Mouse (Mus musculus): ENCODE measurements around the gene Abhd11. TPM values are rescaled to one million over a fixed set of nuclear protein-coding genes. Genes with fewer than 3 reads are reported as not detected.
"Not testable (repeated sequence)": the region's sequence is repeated elsewhere in the genome, so short reads cannot be mapped to it uniquely, and the experiment has no call there.

Gene Abhd11
- polyA plus RNA-seq, 1 experiment = 91.8 TPM

DNA sequence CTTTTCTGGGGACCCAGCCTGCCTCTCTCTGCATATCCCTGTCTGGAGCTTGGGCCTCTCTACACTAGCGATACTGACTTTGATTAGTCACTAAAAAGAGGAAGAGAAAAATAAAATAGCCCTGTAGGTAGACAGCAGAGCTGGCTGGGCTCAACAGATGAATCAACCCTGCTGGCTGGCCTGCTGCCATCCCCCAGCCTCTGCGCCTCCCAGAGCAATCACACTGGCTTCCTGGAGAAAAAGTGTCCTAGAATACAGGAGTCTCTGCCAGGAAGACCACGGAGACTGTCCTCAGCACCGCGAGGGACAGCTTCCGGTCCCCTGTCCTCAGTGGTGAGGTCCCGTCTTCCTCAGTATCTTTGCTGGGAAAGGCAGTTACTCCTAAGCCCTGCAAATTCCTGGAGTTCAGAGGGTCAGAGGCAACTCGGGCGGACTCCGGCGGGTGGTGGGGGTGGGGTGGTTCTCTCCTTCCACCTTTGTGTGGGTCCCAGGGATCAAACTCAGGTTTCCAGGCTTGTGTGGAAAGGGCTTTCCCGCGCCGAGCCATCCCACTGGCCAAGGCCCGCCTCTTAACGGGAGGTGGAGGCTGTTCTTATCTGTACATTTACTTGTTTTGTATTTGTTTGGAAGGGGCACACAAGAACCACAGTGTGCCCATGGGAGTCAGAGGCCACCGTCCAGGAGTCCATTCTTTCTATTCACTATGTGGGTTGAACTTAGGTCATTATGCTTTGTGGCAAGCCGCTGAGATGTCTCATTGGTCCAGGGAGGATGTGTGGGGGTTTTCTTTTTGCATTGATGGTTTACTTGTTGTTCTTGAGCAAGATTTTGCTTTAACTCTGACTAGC, 20.3 kb downstream of the Abhd11 start:
- no peak overlapping the region for H3K4me3 ChIP-seq (ENCODE audit: insufficient read depth, low read depth, low read length)

DNA sequence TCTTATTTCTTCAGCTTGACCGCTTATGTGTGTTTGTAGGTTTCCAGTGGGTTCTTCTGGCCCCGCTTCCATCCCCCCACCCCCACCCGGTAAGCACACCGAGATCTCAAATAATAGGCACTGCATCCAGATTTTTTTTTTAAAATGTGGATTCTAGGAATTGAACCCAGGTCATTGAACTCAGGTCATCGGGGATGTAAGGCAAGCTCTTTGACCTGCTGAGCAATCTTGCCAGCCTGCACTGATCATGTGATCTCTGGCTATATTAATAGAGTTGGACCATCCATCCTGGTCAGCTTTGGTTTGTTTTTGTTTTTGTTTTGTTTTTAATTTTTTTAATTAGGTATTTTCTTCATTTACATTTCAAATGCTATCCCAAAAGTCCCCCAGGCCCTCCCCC, 23.6 kb downstream of the Abhd11 start:
- Histone ChIP-seq H3K27ac (replicated peaks; ENCODE audit: low read depth, low read length) (no peak overlapping the region), H3K4me3 (ENCODE audit: insufficient read depth, low read depth, low read length) (no peak overlapping the region), H3K4me1 (ENCODE audit: control insufficient read depth, insufficient read depth, insufficient read length, low read length) (peaks cover 7% of the 10 kb centered on the region)

More for the DNA sequence above, 20.3 kb downstream of the Abhd11 start:
- Histone ChIP-seq H3K27ac (replicated peaks; ENCODE audit: low read depth, low read length) (no peak overlapping the region), H3K4me1 (ENCODE audit: control insufficient read depth, insufficient read depth, insufficient read length, low read length) (peaks cover 10% of the 10 kb centered on the region)

DNA sequence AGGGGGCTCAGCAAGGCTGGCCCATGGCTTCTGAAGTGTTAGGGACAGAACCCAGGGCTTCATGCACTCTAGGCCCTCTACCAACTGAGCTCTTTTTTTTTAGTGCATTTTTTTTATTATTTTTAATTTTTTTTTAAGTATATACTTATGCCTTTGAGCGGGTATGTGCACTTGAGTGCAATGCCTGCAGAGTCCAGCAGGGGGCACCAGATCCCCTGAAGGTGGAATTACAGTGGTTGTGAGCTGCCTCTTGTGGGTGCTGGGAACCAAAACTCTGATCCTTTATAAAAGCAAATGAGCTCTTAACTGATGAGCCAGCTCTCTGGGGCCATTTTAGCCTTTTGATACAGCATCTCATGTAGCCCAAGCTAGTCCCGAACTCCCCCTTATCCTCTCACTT, 25.6 kb downstream of the Abhd11 start:
- Histone ChIP-seq H3K4me1 (ENCODE audit: control insufficient read depth, insufficient read depth, insufficient read length, low read length) (no peaks in the 10 kb centered on the region; the same call in 1 of the 2 replicates), H3K4me3 (ENCODE audit: insufficient read depth, low read depth, low read length) (no peak overlapping the region), H3K27ac (replicated peaks; ENCODE audit: low read depth, low read length) (no peak overlapping the region)

DNA sequence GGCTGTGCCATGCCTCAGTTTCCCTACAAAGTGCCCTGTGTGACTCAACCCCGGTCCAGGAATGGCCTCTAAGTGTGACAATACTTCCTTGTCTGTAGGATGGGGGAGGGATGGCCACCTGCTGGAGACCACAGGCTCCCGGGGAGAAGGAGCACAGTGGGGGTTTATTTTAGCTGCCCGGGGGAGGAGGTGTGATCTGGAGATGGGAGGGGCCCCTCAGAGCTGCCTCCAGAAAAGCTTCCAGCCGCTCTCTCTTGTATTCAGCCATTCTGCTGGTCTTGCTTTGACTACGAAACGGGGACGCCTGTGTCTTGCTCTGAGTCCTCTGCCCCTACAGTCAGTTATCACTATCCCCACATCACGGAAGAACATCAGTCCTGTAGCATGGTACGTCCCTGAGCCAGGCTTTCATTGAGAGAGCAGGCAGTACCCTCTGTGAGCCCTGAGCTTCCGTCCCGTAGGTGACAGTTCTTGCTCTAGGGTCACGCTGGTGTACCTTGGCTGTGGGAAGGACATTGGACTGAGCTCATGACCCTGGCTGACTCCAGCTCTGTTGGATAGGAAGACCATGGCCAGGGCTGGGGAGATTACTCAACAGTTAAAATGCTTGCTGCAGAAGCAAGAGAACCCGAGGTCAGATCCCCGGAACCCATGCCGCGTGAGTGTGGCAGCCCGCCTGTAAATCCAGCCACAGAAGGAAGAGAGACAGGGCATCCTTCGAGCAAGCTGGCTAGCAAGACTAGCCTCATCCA, 26.8 kb downstream of the Abhd11 start:
- no peaks in the 10 kb centered on the region; the same call in 1 of the 2 replicates for H3K4me1 ChIP-seq (ENCODE audit: control insufficient read depth, insufficient read depth, insufficient read length, low read length)
- H3K4me3 ChIP-seq (ENCODE audit: insufficient read depth, low read depth, low read length) = no peak overlapping the region
- no peak overlapping the region for H3K27ac ChIP-seq (replicated peaks; ENCODE audit: low read depth, low read length)

DNA sequence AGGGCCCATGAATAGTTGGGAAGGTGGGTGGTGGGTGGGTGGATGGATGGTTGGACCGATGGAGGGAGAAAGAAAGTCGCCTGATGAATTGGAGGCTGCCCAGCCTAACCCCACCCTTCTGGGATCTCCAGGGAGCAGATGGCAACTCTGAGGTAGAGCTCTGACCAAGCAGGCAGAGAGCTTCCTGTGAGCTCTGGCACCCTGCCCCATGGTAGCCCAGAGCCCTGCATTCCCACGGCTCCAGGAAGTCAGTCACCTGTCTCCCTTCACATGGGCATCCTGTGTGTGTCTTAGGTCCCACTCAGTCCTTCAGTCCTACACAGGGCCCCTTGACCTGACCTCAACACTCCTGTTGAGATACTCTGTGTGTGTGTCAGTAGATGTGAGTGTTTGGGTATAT, 29.0 kb downstream of the Abhd11 start:
- no peak overlapping the region for H3K4me3 ChIP-seq (ENCODE audit: insufficient read depth, low read depth, low read length)
- H3K27ac ChIP-seq (replicated peaks; ENCODE audit: low read depth, low read length) = no peak overlapping the region
- H3K4me1 ChIP-seq (ENCODE audit: control insufficient read depth, insufficient read depth, insufficient read length, low read length) = no peaks in the 10 kb centered on the region

DNA sequence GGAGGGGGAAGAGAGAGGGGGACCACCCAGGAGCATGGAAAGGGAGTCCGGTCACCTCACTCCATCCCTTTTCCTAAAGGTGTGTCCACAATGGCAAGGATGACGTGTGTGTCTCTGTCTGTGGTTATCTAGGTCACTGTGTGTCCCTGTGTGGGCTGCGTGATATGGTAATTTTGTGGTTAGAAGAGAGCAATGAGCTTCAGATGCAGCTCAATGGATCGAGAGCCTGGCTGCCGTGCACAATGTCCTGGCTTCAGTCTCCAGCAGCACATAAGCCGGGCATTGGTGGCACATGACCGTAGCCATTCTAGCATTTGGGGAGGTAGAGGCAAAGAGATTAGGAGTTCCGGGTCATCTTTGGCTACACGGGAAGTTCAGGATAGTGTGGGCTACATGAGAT, 30.6 kb downstream of the Abhd11 start:
- Histone ChIP-seq H3K27ac (replicated peaks; ENCODE audit: low read depth, low read length) (no peak overlapping the region), H3K4me1 (ENCODE audit: control insufficient read depth, insufficient read depth, insufficient read length, low read length) (no peaks in the 10 kb centered on the region), H3K4me3 (ENCODE audit: insufficient read depth, low read depth, low read length) (no peak overlapping the region)

DNA sequence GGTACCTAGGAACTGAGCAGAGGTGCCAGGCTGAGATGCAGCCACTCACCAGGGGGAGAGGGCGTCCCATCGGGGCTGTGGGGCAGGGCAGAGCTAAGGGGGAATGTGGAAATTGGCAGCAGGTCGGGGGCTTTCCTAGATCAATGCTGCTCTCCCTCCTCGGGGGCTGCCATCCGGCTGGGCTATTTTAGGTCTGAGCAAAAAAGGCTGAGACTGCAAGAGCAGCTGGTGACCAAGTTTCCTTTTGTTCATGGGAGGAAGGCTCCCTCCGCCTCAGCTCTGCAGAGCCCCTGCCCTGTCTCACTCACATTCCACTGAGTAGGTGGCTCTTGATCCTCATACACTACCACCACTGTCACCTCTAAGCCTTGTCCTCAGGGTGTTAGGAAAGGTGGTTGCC, 31.1 kb downstream of the Abhd11 start:
- no peak overlapping the region for H3K4me3 ChIP-seq (ENCODE audit: insufficient read depth, low read depth, low read length)
- H3K4me1 ChIP-seq (ENCODE audit: control insufficient read depth, insufficient read depth, insufficient read length, low read length) = no peaks in the 10 kb centered on the region
- H3K27ac ChIP-seq (replicated peaks; ENCODE audit: low read depth, low read length) = no peak overlapping the region

DNA sequence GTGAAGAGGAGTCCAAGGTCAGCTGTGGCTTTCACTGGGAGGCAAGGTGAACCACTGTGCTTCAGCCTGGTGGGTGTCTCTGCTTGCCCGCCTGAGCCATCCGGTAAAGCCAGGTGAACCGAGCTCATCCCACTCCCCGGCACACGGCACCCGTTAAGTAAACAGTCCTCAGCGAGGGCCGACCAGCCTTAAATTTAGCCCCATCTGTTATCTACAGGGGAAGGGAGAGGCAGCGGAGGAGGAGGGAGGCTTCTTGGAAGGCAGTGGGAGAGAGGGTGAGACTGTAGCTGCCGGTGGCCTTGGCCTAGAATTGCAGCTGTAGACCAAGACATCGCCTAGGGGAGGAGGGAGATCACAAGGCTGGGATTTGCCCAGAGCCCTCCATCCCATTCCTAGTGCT, 31.8 kb downstream of the Abhd11 start:
- Histone ChIP-seq H3K4me1 (ENCODE audit: control insufficient read depth, insufficient read depth, insufficient read length, low read length) (no peaks in the 10 kb centered on the region), H3K27ac (replicated peaks; ENCODE audit: low read depth, low read length) (no peak overlapping the region)

DNA sequence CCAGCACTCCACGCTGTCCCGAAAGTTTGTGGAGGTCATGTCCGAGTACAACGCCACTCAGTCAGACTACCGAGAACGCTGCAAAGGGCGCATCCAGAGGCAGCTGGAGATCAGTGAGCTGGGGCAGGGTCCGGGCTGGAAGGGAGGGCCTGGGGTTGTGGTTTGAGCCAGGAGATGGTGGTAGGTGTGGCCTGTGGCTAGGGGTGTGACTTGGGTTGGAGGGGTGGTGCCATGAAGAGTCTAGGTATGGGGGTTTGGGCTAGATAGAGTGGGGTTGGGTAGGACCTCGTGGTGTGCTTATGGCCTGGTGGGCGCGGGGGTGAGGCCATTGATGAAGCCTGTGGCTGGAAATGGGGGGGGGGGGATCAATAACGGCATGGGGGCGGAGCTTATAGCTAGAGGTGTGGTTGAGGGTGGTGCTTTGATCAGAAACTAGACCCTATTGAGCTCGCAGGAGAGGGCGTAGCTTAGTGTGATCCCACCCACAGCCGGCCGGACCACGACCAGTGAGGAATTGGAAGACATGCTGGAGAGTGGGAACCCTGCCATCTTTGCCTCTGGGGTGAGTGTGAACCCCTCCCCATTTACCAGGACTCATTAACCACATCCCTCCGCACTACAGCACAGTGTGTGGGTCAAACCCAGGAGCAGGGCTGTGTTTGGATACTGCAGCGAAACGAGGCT, 33.3 kb downstream of the Abhd11 start:
- Histone ChIP-seq H3K4me3 (ENCODE audit: insufficient read depth, low read depth, low read length) (no peak overlapping the region), H3K4me1 (ENCODE audit: control insufficient read depth, insufficient read depth, insufficient read length, low read length) (no peaks in the 10 kb centered on the region), H3K27ac (replicated peaks; ENCODE audit: low read depth, low read length) (no peak overlapping the region)

More for the DNA sequence above, 31.8 kb downstream of the Abhd11 start:
- H3K4me3 ChIP-seq (ENCODE audit: insufficient read depth, low read depth, low read length) = no peak overlapping the region

DNA sequence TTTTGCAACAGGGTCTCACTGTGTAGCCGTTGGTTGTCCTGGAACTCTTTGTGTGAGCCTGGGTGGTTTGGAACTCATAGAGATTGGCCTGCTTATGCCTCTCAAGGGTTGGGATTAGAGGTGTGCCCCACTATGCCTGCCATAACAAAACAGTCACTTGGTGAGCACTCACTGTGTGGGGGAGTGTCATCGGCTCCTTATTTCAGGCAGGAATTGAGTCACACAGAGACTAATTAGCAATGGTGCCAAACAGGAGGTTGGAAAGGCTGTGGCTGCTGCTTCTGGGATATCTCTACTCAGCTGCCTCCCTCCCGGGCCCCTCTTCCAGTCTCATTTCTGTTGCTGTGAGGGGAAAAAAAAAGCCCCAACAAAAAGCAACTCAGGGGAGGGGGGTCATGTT, 35.6 kb downstream of the Abhd11 start:
- Histone ChIP-seq H3K4me3 (ENCODE audit: insufficient read depth, low read depth, low read length) (no peak overlapping the region), H3K27ac (replicated peaks; ENCODE audit: low read depth, low read length) (no peak overlapping the region), H3K4me1 (ENCODE audit: control insufficient read depth, insufficient read depth, insufficient read length, low read length) (no peaks in the 10 kb centered on the region)

DNA sequence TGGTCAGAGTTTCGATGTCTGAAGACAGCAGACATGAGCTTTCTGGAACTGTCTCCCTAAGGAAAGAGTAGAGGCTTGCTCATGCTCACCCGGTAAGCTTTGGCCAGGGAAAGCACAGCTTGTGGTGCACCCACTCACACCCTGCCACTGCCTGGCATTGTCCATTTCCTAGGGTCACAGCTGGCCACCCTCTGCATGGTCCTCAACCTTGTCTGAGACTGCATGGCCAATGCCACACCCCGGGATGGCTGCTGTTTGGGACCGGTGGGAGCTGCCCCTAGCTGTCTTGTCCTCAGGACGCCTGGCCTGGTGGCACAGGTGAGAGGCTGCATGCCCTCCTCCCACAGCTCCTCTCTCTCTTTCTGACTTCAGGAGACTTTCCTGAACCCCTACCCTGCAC, 39.6 kb downstream of the Abhd11 start:
- H3K4me1 ChIP-seq (ENCODE audit: control insufficient read depth, insufficient read depth, insufficient read length, low read length) = no peaks in the 10 kb centered on the region

DNA sequence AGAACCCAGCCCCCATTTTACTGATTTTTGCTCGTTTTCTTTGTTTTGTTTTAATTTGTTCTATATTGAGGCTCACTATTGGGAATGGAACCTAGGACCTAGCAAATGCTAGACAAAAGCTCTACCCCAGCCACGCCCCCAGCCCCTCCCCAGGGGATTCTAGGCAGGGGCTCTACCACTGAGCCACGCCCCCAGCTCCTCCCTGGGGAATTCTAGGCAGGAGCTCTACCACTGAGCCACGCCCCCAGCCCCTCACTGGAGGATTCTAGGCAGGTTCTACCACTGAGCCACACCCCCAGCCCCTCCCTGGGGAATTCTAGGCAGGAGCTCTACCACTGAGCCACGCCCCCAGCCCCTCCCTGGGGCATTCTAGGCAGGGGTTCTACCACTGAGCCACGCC, 40.3 kb downstream of the Abhd11 start:
- H3K4me1 ChIP-seq (ENCODE audit: control insufficient read depth, insufficient read depth, insufficient read length, low read length); H3K27ac ChIP-seq (replicated peaks; ENCODE audit: low read depth, low read length); H3K4me3 ChIP-seq (ENCODE audit: insufficient read depth, low read depth, low read length): not testable (repeated sequence)

More for the DNA sequence above, 39.6 kb downstream of the Abhd11 start:
- Histone ChIP-seq H3K27ac (replicated peaks; ENCODE audit: low read depth, low read length) (no peak overlapping the region), H3K4me3 (ENCODE audit: insufficient read depth, low read depth, low read length) (no peak overlapping the region)

DNA sequence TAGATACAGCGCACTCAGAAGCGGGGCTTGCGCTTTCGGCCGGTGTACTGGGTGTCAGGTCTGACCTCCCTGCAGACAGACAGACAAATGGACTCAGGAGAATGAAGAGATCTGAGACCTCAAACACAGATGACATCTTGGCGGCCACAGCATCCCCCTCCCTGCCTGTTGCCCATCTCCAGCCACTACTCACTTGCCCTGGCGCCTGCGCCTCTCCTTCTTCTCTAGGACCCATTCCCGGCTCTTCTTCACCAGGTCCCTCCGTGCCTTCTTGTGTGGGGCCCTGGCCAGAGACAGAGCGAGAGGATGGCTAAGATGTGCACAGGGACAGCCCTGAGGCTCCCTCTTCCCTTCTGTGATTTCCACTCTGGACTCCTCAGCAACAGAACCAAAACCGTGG, 44.4 kb downstream of the Abhd11 start:
- Histone ChIP-seq H3K4me1 (ENCODE audit: control insufficient read depth, insufficient read depth, insufficient read length, low read length) (no peaks in the 10 kb centered on the region), H3K27ac (replicated peaks; ENCODE audit: low read depth, low read length) (no peak overlapping the region), H3K4me3 (ENCODE audit: insufficient read depth, low read depth, low read length) (no peak overlapping the region)

All from brown adipose tissue, adult 24 weeks (tissue).